Mouse (Mus musculus) limb, embryonic 12.5 days (tissue): ENCODE results near the gene H3f3a. TPM values are rescaled to one million over a fixed set of nuclear protein-coding genes. Genes with fewer than 3 reads are reported as not detected.

Source experiments
- ATAC-seq: fragments of 200-750 bp; cut with Nextera tagmentation; 2 replicates; pipeline ENCODE4 v1.8.0; 2017; ENCODE audit warnings: low read depth, moderate TSS enrichment; ENCODE audit not compliant: insufficient number of reproducible peaks, insufficient read depth, low FRiP score, low TSS enrichment
- H3K27ac ChIP-seq: fragments of 300-500 bp; sonication (generic); 2 replicates; pipeline ENCODE4 v1.5.1; 2016; ENCODE audit warnings: mild to moderate bottlenecking, moderate library complexity
- H3K27me3 ChIP-seq: fragments of 300-500 bp; sonication (generic); 2 replicates; pipeline ENCODE4 v1.6.1; 2016; ENCODE audit warnings: mild to moderate bottlenecking, moderate library complexity
- H3K36me3 ChIP-seq: fragments of 300-500 bp; sonication (generic); 2 replicates; pipeline ENCODE4 v1.6.1; 2016; ENCODE audit warnings: mild to moderate bottlenecking, moderate library complexity
- H3K4me1 ChIP-seq: fragments of 300-500 bp; sonication (generic); replicated peaks from 2 replicates; pipeline ENCODE4 v1.6.1; 2016
- H3K4me2 ChIP-seq: fragments of 300-500 bp; sonication (generic); 2 replicates; pipeline ENCODE4 v1.6.1; 2016; ENCODE audit warnings: mild to moderate bottlenecking, moderate library complexity
- H3K4me3 ChIP-seq: fragments of 300-500 bp; sonication (generic); replicated peaks from 2 replicates; pipeline ENCODE4 v1.5.1; 2016; ENCODE audit warnings: mild to moderate bottlenecking
- H3K9ac ChIP-seq: fragments of 300-500 bp; sonication (generic); replicated peaks from 2 replicates; pipeline ENCODE4 v1.6.1; 2016; ENCODE audit warnings: mild to moderate bottlenecking, moderate library complexity
- H3K9me3 ChIP-seq: fragments of 300-500 bp; sonication (generic); 2 replicates; pipeline ENCODE4 v1.6.1; 2016; ENCODE audit warnings: mild to moderate bottlenecking, moderate library complexity
- WGBS: fragments of 180-500 bp; shearing (Covaris S2); methylation state at CpG from one replicate; pipeline ENCODE4 v1.1.7; 2016; 5-methylcytosine and 5-hydroxymethylcytosine counted together
- polyA plus RNA-seq: library from polyadenylated mRNA; unstranded; fragments of >200 nt; fragmentation: Nextera tagmentation; extraction: Ambion mirVana; gene quantifications from 2 replicates; pipeline ENCODE4 v1.2.1, GENCODE M21; 2016

The H3f3a gene
- polyA plus RNA-seq, 1 experiment from 2014 or later: 3,612 TPM

DNA sequence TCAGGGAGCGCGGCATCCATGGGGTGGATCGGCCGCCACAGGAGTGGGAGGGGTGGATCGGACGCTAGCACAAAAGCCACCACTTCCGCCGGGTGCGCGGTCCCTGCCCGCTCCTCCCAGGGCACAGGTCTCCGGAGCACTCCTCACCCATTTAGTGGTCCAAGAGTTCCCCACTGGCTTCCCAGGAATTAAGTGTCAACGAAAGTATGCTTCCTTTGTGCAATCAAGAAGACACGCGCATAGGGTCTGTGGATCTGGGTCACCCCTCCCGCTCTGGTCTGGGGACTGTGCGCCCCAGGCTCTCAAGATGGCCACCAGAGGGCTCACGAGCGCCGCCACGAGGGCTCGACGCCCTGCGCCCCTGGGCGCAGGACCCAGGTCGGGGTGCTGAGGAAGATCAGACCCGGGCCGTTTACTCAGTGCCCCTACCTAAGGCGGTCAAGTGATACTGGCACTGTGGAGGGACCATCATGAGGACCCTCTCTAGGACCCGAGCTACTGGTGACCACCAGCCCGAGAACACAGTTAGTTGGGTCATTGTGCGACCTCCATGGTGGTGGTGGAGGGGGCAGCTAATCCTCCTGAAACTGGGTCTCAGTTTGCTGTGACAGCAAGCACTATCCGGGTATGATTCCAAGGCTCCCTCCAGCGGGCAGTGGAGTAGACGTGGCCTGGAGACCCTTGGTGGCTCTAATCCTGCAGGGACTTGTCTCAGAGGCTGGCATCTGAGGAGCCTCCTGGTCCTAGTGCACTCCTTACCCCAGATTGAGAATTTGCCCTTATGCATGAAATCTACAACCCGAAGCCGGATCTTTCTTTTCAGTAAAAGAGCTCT lies 45.2 kb downstream of the H3f3a start:
- Histone ChIP-seq H3K9ac (peak overlapping the region; percentile 75), H3K9me3 (no peaks in the 10 kb centered on the region), H3K4me3 (peak overlapping the region; percentile 54), H3K27me3 (no peaks in the 10 kb centered on the region), H3K4me2 (peak overlapping the region; percentile 81), H3K36me3 (no peaks in the 10 kb centered on the region), H3K4me1 (peaks cover 10% of the 10 kb centered on the region), H3K27ac (peak overlapping the region; percentile 77)
- WGBS: 4% methylated on average over 37 of the region's 37 CpGs
- peak; percentile 84 for ATAC-seq

DNA sequence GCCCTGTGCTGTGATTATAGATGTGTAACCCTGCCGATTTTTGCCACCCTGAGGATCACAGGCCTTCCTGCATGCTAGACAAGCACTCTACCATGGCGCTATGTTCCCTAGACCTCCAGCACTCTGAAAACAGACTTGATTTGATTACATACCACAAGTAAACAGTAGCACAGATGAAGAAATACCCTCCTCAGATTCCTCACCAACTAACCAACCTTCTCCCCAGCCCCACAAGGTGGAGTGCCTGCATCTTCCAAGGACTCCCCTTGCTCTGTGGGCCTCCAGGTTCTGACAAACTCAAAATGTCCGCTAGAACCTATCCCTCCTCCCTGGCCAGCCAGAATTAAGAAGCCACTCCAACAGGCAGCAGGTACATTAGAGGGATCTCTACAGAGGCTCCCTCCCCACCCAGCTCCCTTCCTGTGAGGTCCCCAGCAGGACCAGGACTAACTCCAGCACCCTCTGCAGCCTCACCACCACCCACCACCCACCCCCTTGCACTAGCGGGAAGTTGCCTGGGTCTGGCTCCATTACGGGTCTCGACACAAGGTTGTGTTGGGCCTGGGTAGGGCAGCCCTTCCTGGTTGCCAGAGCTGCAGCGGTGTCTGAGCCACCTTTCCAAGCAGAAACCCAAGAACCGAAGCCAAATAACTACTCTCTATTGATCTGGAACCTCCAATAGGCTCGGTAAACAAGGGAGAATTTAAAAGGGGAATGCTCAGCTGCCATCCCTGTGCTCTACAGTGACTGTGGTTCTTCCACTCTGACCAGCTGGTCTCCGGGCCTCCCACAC lies 46.0 kb downstream of the H3f3a start:
- peak overlapping the region; percentile 54 for H3K4me3 ChIP-seq
- ATAC-seq: no peak
- peak overlapping the region; percentile 77 for H3K27ac ChIP-seq
- peak overlapping the region; percentile 75 for H3K9ac ChIP-seq
- peaks cover 17% of the 10 kb centered on the region for H3K4me1 ChIP-seq
- H3K27me3 ChIP-seq: peaks cover 7% of the 10 kb centered on the region; the same call in 1 of the 2 replicates
- no peaks in the 10 kb centered on the region for H3K36me3 ChIP-seq
- peak overlapping the region; percentile 81 for H3K4me2 ChIP-seq
- H3K9me3 ChIP-seq: no peaks in the 10 kb centered on the region
- 18% methylated on average over 10 of the region's 10 CpGs for WGBS

DNA sequence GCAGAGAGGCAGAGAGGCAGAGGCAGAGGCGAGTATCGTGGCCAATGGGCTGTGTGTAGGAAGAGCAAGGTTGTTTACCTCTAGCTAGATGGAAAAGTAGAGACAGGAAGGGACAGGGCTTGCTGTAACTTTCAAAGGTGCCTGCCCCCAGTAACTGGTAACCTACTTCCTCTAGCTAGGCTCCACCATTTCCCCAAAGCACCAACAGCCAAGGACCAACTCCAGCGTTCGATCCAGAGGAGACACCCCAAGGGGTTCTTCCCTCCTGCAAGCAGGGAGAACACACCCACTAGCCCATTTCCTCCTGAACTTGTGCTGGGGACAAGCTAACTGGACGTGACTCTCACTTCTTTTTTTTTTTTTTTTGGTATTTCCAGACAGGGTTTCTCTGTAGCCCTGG lies 47.2 kb downstream of the H3f3a start:
- H3K9ac ChIP-seq: no peak overlapping the region
- no peak overlapping the region for H3K27ac ChIP-seq
- no peak for ATAC-seq
- 59% methylated on average over 5 of the region's 5 CpGs for WGBS
- no peak overlapping the region for H3K4me3 ChIP-seq
- peaks cover 17% of the 10 kb centered on the region for H3K4me1 ChIP-seq
- no peaks in the 10 kb centered on the region for H3K9me3 ChIP-seq
- no peak overlapping the region for H3K4me2 ChIP-seq
- H3K36me3 ChIP-seq: no peaks in the 10 kb centered on the region
- peaks cover 7% of the 10 kb centered on the region; the same call in 1 of the 2 replicates for H3K27me3 ChIP-seq

DNA sequence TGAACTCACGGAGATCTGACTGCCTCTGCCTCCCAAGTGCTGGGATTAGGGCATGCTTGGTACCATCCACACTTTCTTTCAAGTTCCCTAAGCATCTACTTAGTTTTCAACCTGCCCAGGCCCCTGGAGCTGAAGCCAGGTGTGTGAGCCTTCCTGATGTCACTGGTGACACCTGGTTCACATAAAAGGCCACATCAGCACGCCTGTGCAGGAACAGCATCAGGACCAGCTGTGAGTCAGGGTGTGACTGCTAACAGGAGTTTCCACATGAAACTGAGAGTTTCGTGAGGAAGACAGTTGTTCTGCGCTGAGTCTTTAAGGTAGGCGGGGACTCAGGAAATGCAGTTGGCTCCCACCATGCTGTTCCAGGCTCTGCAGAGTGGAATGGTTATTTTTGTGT lies 48.4 kb downstream of the H3f3a start:
- 79% methylated on average over 5 of the region's 5 CpGs for WGBS
- Histone ChIP-seq H3K36me3 (no peaks in the 10 kb centered on the region), H3K9ac (no peak overlapping the region), H3K27ac (no peak overlapping the region), H3K27me3 (peaks cover 7% of the 10 kb centered on the region; the same call in 1 of the 2 replicates), H3K4me3 (no peak overlapping the region), H3K4me1 (peaks cover 17% of the 10 kb centered on the region), H3K9me3 (no peaks in the 10 kb centered on the region), H3K4me2 (no peak overlapping the region)
- ATAC-seq: no peak

DNA sequence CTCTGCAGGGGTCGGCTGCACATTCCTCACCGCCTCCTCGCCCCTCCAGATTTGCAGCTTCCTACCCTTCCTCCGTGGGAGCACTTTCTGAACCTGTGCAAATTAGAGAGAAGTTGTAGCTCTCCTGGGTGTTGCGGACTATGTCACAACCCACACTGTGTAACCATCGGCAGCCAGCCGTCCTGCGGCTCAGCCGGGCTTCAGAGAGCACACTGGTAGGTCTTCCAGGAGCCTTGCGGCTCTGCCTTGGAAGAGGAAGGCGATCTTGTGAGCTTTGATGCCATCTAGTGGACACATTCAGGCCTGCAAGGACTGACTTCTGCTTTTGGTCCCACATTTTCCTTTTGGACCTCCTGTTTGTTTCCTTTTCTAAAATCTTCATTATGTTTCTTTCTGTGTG lies 49.9 kb downstream of the H3f3a start:
- peak; percentile 78; the same call in 1 of the 2 replicates for ATAC-seq
- H3K4me3 ChIP-seq: peak overlapping the region; percentile 38
- H3K27me3 ChIP-seq: peaks cover 7% of the 10 kb centered on the region; the same call in 1 of the 2 replicates
- peak overlapping the region; percentile 63 for H3K9ac ChIP-seq
- H3K27ac ChIP-seq: no peak overlapping the region
- no peaks in the 10 kb centered on the region for H3K9me3 ChIP-seq
- under 1% methylated on average over 11 of the region's 11 CpGs for WGBS
- H3K36me3 ChIP-seq: no peaks in the 10 kb centered on the region
- peak overlapping the region; percentile 73 for H3K4me2 ChIP-seq
- peaks cover 16% of the 10 kb centered on the region for H3K4me1 ChIP-seq

DNA sequence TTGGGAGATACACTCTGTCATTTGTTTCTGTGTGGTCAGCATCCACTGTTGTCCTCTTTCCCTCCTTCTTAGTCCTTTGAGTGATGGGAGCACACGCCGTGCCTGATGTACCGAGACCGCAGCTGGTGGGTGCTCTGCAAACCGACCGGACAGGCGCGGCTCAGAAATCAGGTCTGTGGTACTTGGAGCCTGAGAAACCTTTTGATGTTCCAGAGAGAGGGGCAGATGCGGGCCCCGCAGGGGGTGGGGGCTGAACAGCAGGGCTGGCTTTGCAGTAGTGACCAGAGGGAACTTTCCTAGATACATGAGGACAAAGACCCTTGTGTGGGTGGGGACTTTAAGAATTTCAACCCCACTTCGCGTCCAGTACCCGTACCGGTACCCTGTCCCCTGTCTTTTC lies 50.4 kb downstream of the H3f3a start:
- Histone ChIP-seq H3K4me3 (peak overlapping the region; percentile 38), H3K9me3 (no peaks in the 10 kb centered on the region), H3K4me1 (peaks cover 15% of the 10 kb centered on the region), H3K4me2 (peak overlapping the region; percentile 73), H3K27me3 (peaks cover 7% of the 10 kb centered on the region; the same call in 1 of the 2 replicates), H3K36me3 (no peaks in the 10 kb centered on the region), H3K27ac (no peak overlapping the region), H3K9ac (peak overlapping the region; percentile 63)
- 0 out of 2 replicates have a peak, but pooled peaks have one; percentile 13 for ATAC-seq
- WGBS: 10% methylated on average over 14 of the region's 14 CpGs

DNA sequence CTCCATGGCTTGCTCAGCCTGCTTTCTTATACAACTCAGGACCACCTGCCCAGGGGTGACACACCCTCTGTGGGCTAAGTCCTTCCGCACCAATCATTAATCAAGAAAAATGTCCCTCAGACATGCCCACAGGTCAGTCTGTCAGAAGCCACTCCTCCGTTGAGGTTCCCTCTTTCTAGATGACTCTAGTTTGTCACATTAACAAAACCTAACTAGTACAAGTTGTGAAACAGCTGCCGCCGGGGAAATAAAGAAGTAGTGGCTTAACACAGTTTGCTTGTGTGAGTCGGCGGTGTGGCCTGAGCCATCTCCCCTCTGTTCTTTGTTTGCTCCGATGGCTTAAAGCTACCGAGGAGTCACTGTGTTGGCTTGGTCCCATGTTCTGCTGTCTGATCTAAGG lies 51.1 kb downstream of the H3f3a start:
- Histone ChIP-seq H3K27ac (no peak overlapping the region), H3K4me2 (0 out of 2 replicates have a peak overlapping the region, but pooled peaks have one; percentile 73), H3K9ac (no peak overlapping the region), H3K27me3 (peaks cover 7% of the 10 kb centered on the region; the same call in 1 of the 2 replicates), H3K4me1 (peaks cover 10% of the 10 kb centered on the region), H3K36me3 (no peaks in the 10 kb centered on the region), H3K4me3 (no peak overlapping the region), H3K9me3 (no peaks in the 10 kb centered on the region)
- ATAC-seq: no peak
- 79% methylated on average over 8 of the region's 8 CpGs for WGBS

DNA sequence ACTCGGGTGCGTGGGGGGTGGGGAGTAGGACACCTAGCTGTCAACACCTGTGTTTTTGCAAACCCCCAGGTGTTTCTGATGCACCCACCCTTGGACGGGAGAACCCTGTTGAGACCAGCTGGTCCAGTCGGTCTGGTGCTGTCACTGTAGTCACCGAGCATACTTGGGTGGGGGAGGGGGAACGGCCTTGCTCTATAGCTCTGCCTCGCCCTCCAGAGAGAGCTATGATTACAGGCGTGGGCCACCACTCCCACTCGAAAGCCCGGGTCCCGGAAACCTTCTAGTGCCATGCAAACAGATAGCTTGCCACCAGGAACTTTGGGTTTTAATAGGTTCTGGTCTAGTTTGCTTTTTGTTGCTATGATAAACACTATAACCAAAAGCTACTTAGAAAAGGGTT lies 51.6 kb downstream of the H3f3a start:
- peaks cover 7% of the 10 kb centered on the region for H3K4me1 ChIP-seq
- 82% methylated on average over 11 of the region's 11 CpGs for WGBS
- H3K9me3 ChIP-seq: no peaks in the 10 kb centered on the region
- H3K4me2 ChIP-seq: no peak overlapping the region
- H3K4me3 ChIP-seq: no peak overlapping the region
- H3K27ac ChIP-seq: no peak overlapping the region
- no peaks in the 10 kb centered on the region for H3K36me3 ChIP-seq
- peaks cover 7% of the 10 kb centered on the region; the same call in 1 of the 2 replicates for H3K27me3 ChIP-seq
- no peak for ATAC-seq
- no peak overlapping the region for H3K9ac ChIP-seq

DNA sequence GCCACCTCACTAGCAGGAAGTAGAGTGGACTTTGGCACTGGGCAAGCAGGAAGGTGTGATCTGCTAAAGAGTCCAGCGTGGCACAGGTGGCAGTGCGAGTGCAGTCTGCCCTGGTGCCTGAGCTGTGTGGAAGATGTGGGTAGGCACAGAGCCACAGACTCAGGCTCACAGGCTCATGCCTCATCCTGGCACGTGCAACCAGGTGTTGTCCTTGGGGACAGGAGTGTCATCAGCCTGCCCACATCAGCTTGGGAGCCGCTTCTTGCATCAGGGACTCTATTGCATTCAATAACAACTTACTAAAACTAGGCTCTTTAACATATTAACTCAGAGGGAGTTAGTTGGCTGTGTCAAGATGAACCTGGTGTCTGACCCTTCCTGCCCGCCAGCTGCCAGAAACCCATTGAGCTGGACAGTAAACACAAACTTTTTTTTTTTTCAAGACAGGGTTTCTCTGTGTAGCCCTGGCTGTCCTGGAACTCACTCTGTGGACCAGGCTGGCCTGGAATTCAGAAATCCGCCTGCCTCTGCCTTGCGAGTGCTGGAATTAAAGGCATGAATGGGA lies 55.7 kb downstream of the H3f3a start:
- Histone ChIP-seq H3K27me3 (peaks cover 4% of the 10 kb centered on the region; the same call in 1 of the 2 replicates), H3K4me1 (peaks cover 2% of the 10 kb centered on the region; the same call in 1 of the 2 replicates), H3K27ac (no peak overlapping the region), H3K9me3 (no peaks in the 10 kb centered on the region), H3K9ac (no peak overlapping the region), H3K4me3 (no peak overlapping the region), H3K36me3 (peaks cover 17% of the 10 kb centered on the region), H3K4me2 (no peak overlapping the region)
- ATAC-seq: no peak
- 88% methylated on average over 7 of the region's 7 CpGs for WGBS

DNA sequence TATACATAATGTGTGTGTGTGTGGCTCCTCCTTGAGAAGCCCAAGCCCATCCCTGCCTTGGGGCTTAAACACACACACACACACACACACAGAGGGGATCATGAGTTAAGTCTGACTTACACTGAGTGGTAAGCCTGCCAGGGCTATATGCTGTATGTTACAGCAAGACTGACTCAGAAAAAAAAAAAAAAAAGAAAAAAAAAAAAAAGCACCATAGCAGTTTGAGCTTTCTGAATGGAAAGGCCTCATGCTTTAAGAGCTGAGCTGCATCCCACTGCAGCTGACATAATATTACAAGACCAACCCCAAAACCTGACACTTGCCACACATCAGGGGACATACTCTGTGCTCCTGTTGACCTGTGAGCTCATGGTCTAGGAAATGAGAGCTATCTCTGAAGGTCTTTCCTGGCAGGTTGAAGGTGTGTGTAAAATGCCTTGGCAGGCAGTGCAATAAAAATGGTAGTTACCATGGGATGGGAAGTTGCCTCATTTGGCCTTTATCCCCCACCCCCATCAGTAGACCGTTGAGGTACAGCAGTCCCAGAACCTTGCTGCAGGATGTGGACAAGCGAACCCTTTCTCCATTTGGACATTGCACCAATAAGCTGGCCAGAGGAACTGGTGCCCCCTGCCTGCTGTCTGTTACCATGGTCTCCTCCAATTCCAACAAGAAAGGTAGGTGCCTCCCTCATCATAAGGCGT lies 56.3 kb downstream of the H3f3a start:
- peaks cover 23% of the 10 kb centered on the region for H3K36me3 ChIP-seq
- no peak for ATAC-seq
- H3K27me3 ChIP-seq: no peaks in the 10 kb centered on the region
- no peak overlapping the region for H3K27ac ChIP-seq
- H3K9me3 ChIP-seq: no peaks in the 10 kb centered on the region
- no peaks in the 10 kb centered on the region for H3K4me1 ChIP-seq
- WGBS: 86% methylated on average over 3 of the region's 3 CpGs
- H3K9ac ChIP-seq: no peak overlapping the region
- no peak overlapping the region for H3K4me3 ChIP-seq
- no peak overlapping the region for H3K4me2 ChIP-seq
